Mouse (Mus musculus): ENCODE measurements around the gene Dusp2.

DNA sequence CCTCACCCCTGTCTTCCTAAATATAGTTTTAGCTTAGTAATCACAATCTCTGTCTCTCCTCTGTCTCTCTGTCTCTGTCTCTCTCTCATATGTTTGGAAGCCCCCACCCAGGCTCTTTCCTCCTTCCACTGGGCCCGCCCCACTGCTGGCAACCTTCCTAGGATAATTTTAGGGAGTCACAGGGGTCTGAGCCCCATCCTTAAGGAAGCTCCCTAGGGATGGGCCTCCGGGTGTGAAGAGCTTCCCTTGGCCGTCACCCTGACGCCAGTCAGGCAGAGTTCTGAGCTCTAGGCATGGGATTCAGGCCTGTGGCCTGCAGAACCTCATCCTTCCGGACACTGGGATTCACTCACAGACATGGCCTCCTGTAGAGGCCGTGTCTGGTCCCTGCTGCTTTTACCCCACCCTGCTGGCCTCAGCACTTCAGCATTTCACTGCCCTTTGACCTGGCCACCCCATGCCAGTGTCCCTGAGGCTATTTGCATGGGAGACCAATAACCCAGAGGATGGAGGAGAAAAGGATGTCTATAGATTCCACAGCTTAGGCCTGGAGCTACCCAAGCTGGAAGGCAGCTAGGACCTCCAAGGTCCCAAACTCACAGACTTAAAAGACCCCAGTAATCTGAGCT lies 40.6 kb downstream of the Dusp2 start:
- no peak for TF ChIP-seq CTCF (conservative IDR thresholded peaks at IDR 0.05; ENCODE audit: low read length)
- TF ChIP-seq NANOG (IDR thresholded peaks at IDR 0.05; ENCODE audit: borderline replicate concordance, low read length) = no peak
- TF ChIP-seq POU5F1 (IDR thresholded peaks at IDR 0.05; ENCODE audit: borderline replicate concordance, low read length) = no peak

Measured in E14TG2a.4 (cell line).